Mouse (Mus musculus) urinary bladder, adult 18-20 months (tissue): ENCODE data around the gene Mrpl58.

Source experiments
- DNase-seq, 2 experiments: peaks; one replicate each; pipeline ENCODE4 v3.0.0; 2022; ENCODE audit warnings: low spot score in 2 of 2, mixed read lengths in 2 of 2

The Mrpl58 gene

GRCm38 (mm10) chr11:115457405-115457804 is 53.9 kb downstream of the Mrpl58 start:
- DNase-seq = no peak

GRCm38 (mm10) chr11:115460976-115461375 is 57.4 kb downstream of the Mrpl58 start:
- DNase-seq = no peak

GRCm38 (mm10) chr11:115461846-115462242 is 58.3 kb downstream of the Mrpl58 start:
- no peak for DNase-seq
